Mouse (Mus musculus): ENCODE data around the gene 2410002F23Rik.

GRCm38 (mm10) chr7:44271309-44271708, 24.8 kb downstream of the 2410002F23Rik start:
- TF ChIP-seq CTCF (IDR thresholded peaks at IDR 0.05; ENCODE audit: control insufficient read depth, insufficient read depth, insufficient read length): no peak
- TF ChIP-seq MYOD1 (IDR thresholded peaks at IDR 0.05; ENCODE audit: control insufficient read depth, insufficient read length, low read depth): no peak
